Mouse (Mus musculus) megakaryocyte, embryonic 14.5 days (primary cell): Measurements from ENCODE around the gene Bod1. TPM values are rescaled to one million over a fixed set of nuclear protein-coding genes. Genes with fewer than 3 reads are reported as not detected.

Experiments used
- H3K27me3 ChIP-seq: replicated peaks from 2 replicates; pipeline ENCODE3; 2012; ENCODE audit warnings: inconsistent platforms
- H3K36me3 ChIP-seq: replicated peaks from 2 replicates; pipeline ENCODE3; 2012; ENCODE audit warnings: low read length, inconsistent platforms, mixed read lengths
- H3K4me1 ChIP-seq: 2 replicates; pipeline ENCODE4 v1.6.1; 2012; ENCODE audit warnings: inconsistent platforms
- H3K4me3 ChIP-seq: replicated peaks from 2 replicates; pipeline ENCODE3; 2012; ENCODE audit warnings: moderate library complexity, mild to moderate bottlenecking, inconsistent platforms
- H3K9me3 ChIP-seq: 2 replicates; pipeline ENCODE4 v1.6.1; 2012; ENCODE audit warnings: inconsistent platforms
- FLI1 ChIP-seq: IDR thresholded peaks from 2 replicates; pipeline ENCODE4 v1.6.1; 2012; ENCODE audit warnings: low read length, inconsistent platforms, mixed read lengths
- GATA1 ChIP-seq: IDR thresholded peaks from 3 replicates; pipeline ENCODE4 v1.6.1; 2012; ENCODE audit warnings: mixed read lengths, low read length, inconsistent platforms, borderline replicate concordance
- polyA plus RNA-seq: library from polyadenylated mRNA; stranded (reverse); fragments of >175 nt; gene quantifications from 2 replicates; pipeline ENCODE4 v1.2.3, GENCODE M21; 2012; ENCODE audit warnings: low replicate concordance; ENCODE audit not compliant: insufficient read depth

The Bod1 gene
- polyA plus RNA-seq, 1 experiment: 5.2 TPM

GRCm38 (mm10) chr11:31647268-31647667, 24.4 kb downstream of the Bod1 start:
- H3K4me1 ChIP-seq: peaks cover 3% of the 10 kb centered on the region; the same call in 1 of the 2 replicates
- peaks cover 14% of the 10 kb centered on the region for H3K27me3 ChIP-seq
- no peak overlapping the region for H3K4me3 ChIP-seq
- H3K36me3 ChIP-seq: no peaks in the 10 kb centered on the region
- TF ChIP-seq FLI1: no peak
- TF ChIP-seq GATA1: no peak
- H3K9me3 ChIP-seq: peaks cover 4% of the 10 kb centered on the region

DNA sequence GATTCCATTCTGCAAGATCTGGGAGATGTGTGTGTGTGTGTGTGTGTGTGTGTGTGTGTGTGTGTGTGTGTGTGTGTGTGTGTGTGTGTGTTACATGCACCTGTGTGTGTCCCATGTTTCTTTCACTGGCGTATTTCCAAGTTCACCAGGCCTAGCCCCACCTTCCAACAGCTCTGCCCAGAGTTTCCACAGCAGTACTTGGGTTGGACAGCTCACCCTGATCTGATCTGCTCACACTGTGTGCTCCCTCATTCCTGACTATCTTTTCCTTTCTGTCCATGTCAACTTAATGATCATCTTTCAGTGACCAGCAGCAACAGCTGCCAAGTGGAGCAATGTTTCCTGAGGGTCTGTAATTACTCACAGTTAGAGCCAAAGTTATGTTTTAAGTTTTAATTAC, 25.1 kb downstream of the Bod1 start:
- Histone ChIP-seq H3K36me3 (no peaks in the 10 kb centered on the region), H3K27me3 (peaks cover 14% of the 10 kb centered on the region), H3K9me3 (no peaks in the 10 kb centered on the region), H3K4me3 (no peak overlapping the region), H3K4me1 (peaks cover 3% of the 10 kb centered on the region; the same call in 1 of the 2 replicates)
- TF ChIP-seq FLI1 (no peak), GATA1 (no peak)

- peaks cover 5% of the 10 kb centered on the region for H3K27me3 ChIP-seq
- no peak for TF ChIP-seq FLI1
- TF ChIP-seq GATA1: no peak
- H3K4me1 ChIP-seq: no peaks in the 10 kb centered on the region; the same call in 1 of the 2 replicates
Measured at GRCm38 (mm10) chr11:31643120-31643519, 28.6 kb downstream of the Bod1 start.

GRCm38 (mm10) chr11:31641066-31641810, 30.4 kb downstream of the Bod1 start:
- no peak overlapping the region for H3K4me3 ChIP-seq
- peaks cover 5% of the 10 kb centered on the region for H3K27me3 ChIP-seq
- H3K36me3 ChIP-seq: no peaks in the 10 kb centered on the region
- H3K4me1 ChIP-seq: no peaks in the 10 kb centered on the region; the same call in 1 of the 2 replicates
- 0 out of 2 replicates have a peak, but pooled peaks cover 3% of the 10 kb centered on the region for H3K9me3 ChIP-seq
- TF ChIP-seq FLI1 (no peak), GATA1 (no peak)

More at GRCm38 (mm10) chr11:31643120-31643519, 28.6 kb downstream of the Bod1 start:
- H3K36me3 ChIP-seq: no peaks in the 10 kb centered on the region
- H3K9me3 ChIP-seq: 0 out of 2 replicates have a peak, but pooled peaks cover 3% of the 10 kb centered on the region
- no peak overlapping the region for H3K4me3 ChIP-seq

DNA sequence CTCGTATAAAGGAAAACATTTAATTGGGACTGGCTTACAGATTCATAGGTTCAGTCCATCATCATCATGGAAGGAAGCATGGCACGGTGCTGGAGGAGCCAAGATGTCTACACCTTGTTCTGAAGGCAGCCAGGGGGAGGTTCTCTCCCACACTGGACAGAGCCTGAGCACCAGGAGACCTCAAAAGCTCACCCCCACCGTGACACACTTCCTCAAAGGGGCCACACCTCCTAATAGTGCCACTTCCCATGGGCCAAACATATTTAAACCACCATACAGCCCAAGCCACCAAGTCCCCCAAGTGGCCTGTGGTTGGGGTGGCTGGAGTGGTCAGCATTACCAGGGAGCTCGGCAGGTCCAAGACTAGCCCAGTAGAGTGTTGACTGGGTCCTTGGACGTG, 31.5 kb downstream of the Bod1 start:
- Histone ChIP-seq H3K36me3 (no peaks in the 10 kb centered on the region), H3K4me1 (no peaks in the 10 kb centered on the region; the same call in 1 of the 2 replicates), H3K9me3 (0 out of 2 replicates have a peak, but pooled peaks cover 3% of the 10 kb centered on the region), H3K27me3 (peaks cover 9% of the 10 kb centered on the region), H3K4me3 (no peak overlapping the region)
- no peak for TF ChIP-seq FLI1
- no peak for TF ChIP-seq GATA1

DNA sequence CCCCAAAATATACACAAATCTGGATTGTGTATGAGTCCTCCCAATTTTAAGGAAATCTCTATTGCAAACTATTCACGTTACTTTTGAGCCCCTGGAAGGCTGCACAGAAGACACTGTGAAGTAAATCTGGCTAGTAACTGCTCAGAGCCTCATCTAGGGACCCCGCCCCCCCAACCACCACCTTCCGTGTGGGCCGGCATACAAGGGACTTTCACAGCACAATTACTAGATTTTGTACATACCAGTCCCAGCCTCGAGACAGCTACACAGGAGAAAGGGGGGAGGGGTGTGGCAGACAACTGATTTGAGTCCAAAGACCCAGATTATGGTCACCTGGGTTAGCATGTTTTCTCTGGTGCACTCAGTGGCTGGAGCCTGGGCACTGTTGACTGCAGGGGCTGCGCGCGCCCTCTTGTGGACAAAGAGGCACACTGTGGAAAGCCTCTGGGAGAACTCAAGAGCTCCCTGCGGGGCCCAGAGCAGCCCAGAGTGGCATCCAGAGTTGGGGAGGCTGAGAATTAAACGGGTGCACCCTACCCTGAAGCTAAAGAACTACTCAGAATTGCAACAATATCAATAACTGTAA, 33.8 kb downstream of the Bod1 start:
- H3K4me3 ChIP-seq: no peak overlapping the region
- H3K9me3 ChIP-seq: 0 out of 2 replicates have a peak, but pooled peaks cover 3% of the 10 kb centered on the region
- H3K27me3 ChIP-seq: peaks cover 9% of the 10 kb centered on the region
- no peaks in the 10 kb centered on the region for H3K36me3 ChIP-seq
- no peaks in the 10 kb centered on the region; the same call in 1 of the 2 replicates for H3K4me1 ChIP-seq
- no peak for TF ChIP-seq FLI1
- no peak for TF ChIP-seq GATA1

DNA sequence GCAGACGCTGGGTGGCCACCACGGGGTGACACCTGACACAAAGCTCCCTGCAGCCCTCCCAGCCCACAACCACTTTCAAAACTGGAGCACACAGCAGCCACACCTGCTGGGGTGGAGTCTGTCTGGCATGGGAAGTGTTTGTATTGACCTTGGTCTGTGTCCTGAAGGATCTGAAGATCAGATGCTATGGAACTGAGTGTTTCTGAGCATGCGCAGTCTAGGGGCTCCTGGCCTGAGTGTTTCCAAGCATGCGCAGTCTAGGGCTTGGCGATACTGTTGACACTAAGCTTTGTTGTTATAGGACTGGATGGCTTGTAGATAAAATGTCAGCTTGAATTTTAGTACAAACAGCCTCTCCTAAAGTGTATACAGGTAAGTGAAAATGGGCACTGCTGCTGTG, 43.0 kb downstream of the Bod1 start:
- no peaks in the 10 kb centered on the region for H3K9me3 ChIP-seq
- TF ChIP-seq FLI1: no peak
- no peak for TF ChIP-seq GATA1
- H3K27me3 ChIP-seq: peaks cover 20% of the 10 kb centered on the region
- no peaks in the 10 kb centered on the region for H3K36me3 ChIP-seq
- no peak overlapping the region for H3K4me3 ChIP-seq
- peaks cover 11% of the 10 kb centered on the region for H3K4me1 ChIP-seq

DNA sequence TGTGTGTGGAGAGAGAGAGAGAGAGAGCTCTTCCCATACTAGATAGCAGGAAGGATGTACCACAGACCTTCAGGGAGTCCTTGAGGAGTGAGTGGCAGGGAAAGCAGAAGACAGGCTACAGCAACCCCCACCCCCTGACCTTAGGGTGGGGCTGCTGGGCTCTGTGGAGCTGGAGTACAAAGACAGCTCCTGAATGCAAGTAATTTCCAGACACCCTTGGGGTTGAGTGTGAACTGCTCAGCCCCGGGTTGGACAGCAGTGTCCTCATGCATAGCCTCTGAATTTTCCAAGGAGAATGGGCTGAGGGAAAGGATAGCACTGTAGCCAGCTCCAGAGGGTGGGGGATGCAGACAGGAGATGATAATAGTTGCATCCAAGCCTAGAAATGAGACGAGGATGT, 50.9 kb downstream of the Bod1 start:
- Histone ChIP-seq H3K4me3 (no peak overlapping the region), H3K4me1 (peaks cover 35% of the 10 kb centered on the region)
- no peak for TF ChIP-seq GATA1
- TF ChIP-seq FLI1: no peak

GRCm38 (mm10) chr11:31617797-31618196, 53.9 kb downstream of the Bod1 start:
- Histone ChIP-seq H3K4me1 (peaks cover 19% of the 10 kb centered on the region), H3K4me3 (no peak overlapping the region), H3K9me3 (no peaks in the 10 kb centered on the region), H3K27me3 (peaks cover 14% of the 10 kb centered on the region), H3K36me3 (no peaks in the 10 kb centered on the region)
- TF ChIP-seq FLI1 (no peak), GATA1 (no peak)

More for the DNA sequence above, 50.9 kb downstream of the Bod1 start:
- no peaks in the 10 kb centered on the region for H3K9me3 ChIP-seq
- H3K36me3 ChIP-seq: no peaks in the 10 kb centered on the region
- peaks cover 12% of the 10 kb centered on the region for H3K27me3 ChIP-seq

GRCm38 (mm10) chr11:31617236-31617635, 54.4 kb downstream of the Bod1 start:
- H3K4me3 ChIP-seq: no peak overlapping the region
- no peaks in the 10 kb centered on the region for H3K36me3 ChIP-seq
- TF ChIP-seq FLI1: no peak
- TF ChIP-seq GATA1: no peak
- peaks cover 19% of the 10 kb centered on the region for H3K4me1 ChIP-seq
- no peaks in the 10 kb centered on the region for H3K9me3 ChIP-seq
- peaks cover 14% of the 10 kb centered on the region for H3K27me3 ChIP-seq

DNA sequence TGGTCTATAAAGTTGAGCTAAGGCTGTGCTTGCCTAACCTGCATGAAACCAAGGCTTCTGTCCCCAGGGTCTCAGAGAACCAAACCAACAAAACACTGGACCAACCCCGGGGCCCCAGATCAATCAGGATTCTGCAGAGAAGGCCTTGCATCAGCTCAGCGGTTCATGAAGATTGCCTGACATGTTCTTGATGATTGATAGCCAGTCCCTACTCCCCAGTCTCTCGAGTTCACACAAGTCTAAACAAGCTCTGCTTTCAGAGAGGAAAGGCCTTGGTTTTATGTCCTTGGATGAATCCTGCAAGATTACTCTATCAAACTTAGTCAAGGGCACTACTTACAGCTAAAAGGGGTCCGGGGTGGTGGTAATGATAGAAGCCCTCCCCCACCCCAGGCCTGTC, 55.0 kb downstream of the Bod1 start:
- no peak for TF ChIP-seq GATA1
- TF ChIP-seq FLI1: no peak
- peaks cover 19% of the 10 kb centered on the region for H3K4me1 ChIP-seq
- peaks cover 14% of the 10 kb centered on the region for H3K27me3 ChIP-seq
- no peaks in the 10 kb centered on the region for H3K36me3 ChIP-seq
- no peaks in the 10 kb centered on the region for H3K9me3 ChIP-seq
- no peak overlapping the region for H3K4me3 ChIP-seq

Other genes starting within 250 kb of the Bod1 start
- 3.9 and 4.8 TPM in 2 replicates for gene Cpeb4, start 200.3 kb upstream of the Bod1 start, polyA plus RNA-seq